13 mouse cellular contexts compared by ENCODE assay signal in genomic region chr1:62742092-62742491, GRCm38 (mm10). TPM values are rescaled to one million over a fixed set of nuclear protein-coding genes. Genes with fewer than 3 reads are reported as not detected.
A peak's percentile ranks its signal among the peaks of the same experiment; 100 is the strongest.
DNase-seq lines count a peak whose midpoint lies in the region; ATAC-seq lines count a peak whose summit lies in the region.
"Had no signal": no experiment of that assay in that cellular context is flagged by ENCODE, and none has a peak within 500 bp of the region (broad histone marks: within the 10 kb centered on the region; RNA-seq: fewer than 3 reads in every experiment).

No protein-coding gene starts in this region.

- no peak for ATAC-seq in kidney, embryonic 15.5 days (replicated peaks; ENCODE audit: low FRiP score)
- peak; percentile 46; the same call in 1 of the 2 replicates for ATAC-seq in lung, embryonic 15.5 days (ENCODE audit: borderline replicate concordance, extremely low read depth, low FRiP score, low TSS enrichment)
- ATAC-seq in forebrain, embryonic 14.5 days: no peak
- ATAC-seq: intestine, postnatal 0 days; midbrain, embryonic 16.5 days had no signal

- 33% methylated on average over 3 of the region's 3 CpGs for WGBS in kidney, embryonic 15.5 days
- WGBS in lung, embryonic 15.5 days: 48% methylated on average over 3 of the region's 3 CpGs
- 33% methylated on average over 3 of the region's 3 CpGs for WGBS in forebrain, embryonic 14.5 days

- H3K4me3 ChIP-seq in kidney, embryonic 15.5 days (replicated peaks): no peak overlapping the region
- H3K4me3 ChIP-seq in lung, embryonic 15.5 days: no peak overlapping the region
- no peak overlapping the region for H3K4me3 ChIP-seq in forebrain, embryonic 14.5 days (ENCODE audit: low read depth, low read length)

- peaks cover 16% of the 10 kb centered on the region for H3K4me1 ChIP-seq in kidney, embryonic 15.5 days
- H3K4me1 ChIP-seq in lung, embryonic 15.5 days: peaks cover 10% of the 10 kb centered on the region; the same call in 1 of the 2 replicates
- H3K4me1 ChIP-seq in forebrain, embryonic 14.5 days (ENCODE audit: control insufficient read depth, insufficient read depth, low read length): peaks cover 6% of the 10 kb centered on the region; the same call in 1 of the 2 replicates

- H3K36me3 ChIP-seq in kidney, embryonic 15.5 days: no peaks in the 10 kb centered on the region
- no peaks in the 10 kb centered on the region for H3K36me3 ChIP-seq in lung, embryonic 15.5 days
- peaks cover 10% of the 10 kb centered on the region for H3K36me3 ChIP-seq in forebrain, embryonic 14.5 days (ENCODE audit: control insufficient read depth, insufficient read depth, low read length)

- no peaks in the 10 kb centered on the region for H3K9me3 ChIP-seq in kidney, embryonic 15.5 days (replicated peaks)
- no peaks in the 10 kb centered on the region for H3K9me3 ChIP-seq in lung, embryonic 15.5 days
- H3K9me3 ChIP-seq in forebrain, embryonic 14.5 days (replicated peaks; ENCODE audit: control insufficient read depth, low read length): no peaks in the 10 kb centered on the region

- DNase-seq in heart, adult 18-20 months: peak; percentile 50 to 71
- DNase-seq in heart, postnatal 36 days: no peak
- peak; percentile 63 for DNase-seq in kidney, postnatal 14 days
- DNase-seq in adipocyte (ENCODE audit: low spot score): peak; percentile 41
- no peak for DNase-seq in right cerebral cortex, postnatal 36 days (ENCODE audit: low spot score in 2 of 2)
- no peak for DNase-seq in forebrain, embryonic 14.5 days (ENCODE audit: low spot score)
- DNase-seq: cerebellum, adult 11-12 months; thymus, adult 2 months had no signal

- intact Hi-C loops in heart, postnatal 36 days (cut with DNase I): no loop called here

- peaks cover 3% of the 10 kb centered on the region; the same call in 1 of the 2 replicates for H3K27me3 ChIP-seq in kidney, embryonic 15.5 days
- H3K27me3 ChIP-seq in lung, embryonic 15.5 days: no peaks in the 10 kb centered on the region
- H3K27me3 ChIP-seq in forebrain, embryonic 14.5 days (replicated peaks; ENCODE audit: control insufficient read depth, insufficient read depth, low read length): no peaks in the 10 kb centered on the region

- no peak overlapping the region for H3K27ac ChIP-seq in kidney, embryonic 15.5 days
- no peak overlapping the region for H3K27ac ChIP-seq in lung, embryonic 15.5 days
- H3K27ac ChIP-seq in forebrain, embryonic 14.5 days (ENCODE audit: low read depth, low read length): no peak overlapping the region
- H3K27ac ChIP-seq: macrophage had no signal

- no peak overlapping the region for H3K9ac ChIP-seq in kidney, embryonic 15.5 days
- no peak overlapping the region for H3K9ac ChIP-seq in lung, embryonic 15.5 days
- H3K9ac ChIP-seq in forebrain, embryonic 14.5 days (ENCODE audit: low read length): no peak overlapping the region

- no peak overlapping the region for H3K4me2 ChIP-seq in kidney, embryonic 15.5 days
- no peak overlapping the region for H3K4me2 ChIP-seq in lung, embryonic 15.5 days
- no peak overlapping the region for H3K4me2 ChIP-seq in forebrain, embryonic 14.5 days (ENCODE audit: low read length)

RNA-seq across cellular contexts. Expression of gene Nrp2, which starts 39.0 kb away (rescaled TPM):
- 10 to 100 TPM; 20.2 to 30.1 TPM for total RNA-seq in heart, adult 18-20 months (2021)
- total RNA-seq in heart, postnatal 36 days (2021): 10 to 100 TPM; 25.3 to 28.3 TPM
- polyA plus RNA-seq in kidney, embryonic 15.5 days (2015; fragmentation: Nextera tagmentation; extraction: Ambion mirVana): 11.7 and 12.2 TPM in 2 replicates
- polyA plus RNA-seq in lung, embryonic 15.5 days (2015; fragmentation: Nextera tagmentation; extraction: Ambion mirVana): 11.5 and 12.4 TPM in 2 replicates
- polyA plus RNA-seq in forebrain, embryonic 14.5 days (2014; fragmentation: Nextera tagmentation; extraction: Ambion mirVana): 16.3 and 23.8 TPM in 2 replicates

Comparison
In these comparisons a context has a peak if more than half of its experiments do, and no peak if none do; other contexts are left out.
1. DNase-seq: peak in heart, adult 18-20 months (2 of 2), kidney, postnatal 14 days (single experiment) and adipocyte (single experiment); none in heart, postnatal 36 days (0 of 2), right cerebral cortex, postnatal 36 days (0 of 2) and forebrain, embryonic 14.5 days (single experiment).